Mouse (Mus musculus) cerebellum, postnatal 14 days (tissue): ENCODE data around the gene Iqcn.

Experiments
- DNase-seq, 2 experiments: peaks; one replicate each; pipeline ENCODE4 v3.0.0; 2021; ENCODE audit warnings: mixed read lengths in 2 of 2

Iqcn gene

DNA sequence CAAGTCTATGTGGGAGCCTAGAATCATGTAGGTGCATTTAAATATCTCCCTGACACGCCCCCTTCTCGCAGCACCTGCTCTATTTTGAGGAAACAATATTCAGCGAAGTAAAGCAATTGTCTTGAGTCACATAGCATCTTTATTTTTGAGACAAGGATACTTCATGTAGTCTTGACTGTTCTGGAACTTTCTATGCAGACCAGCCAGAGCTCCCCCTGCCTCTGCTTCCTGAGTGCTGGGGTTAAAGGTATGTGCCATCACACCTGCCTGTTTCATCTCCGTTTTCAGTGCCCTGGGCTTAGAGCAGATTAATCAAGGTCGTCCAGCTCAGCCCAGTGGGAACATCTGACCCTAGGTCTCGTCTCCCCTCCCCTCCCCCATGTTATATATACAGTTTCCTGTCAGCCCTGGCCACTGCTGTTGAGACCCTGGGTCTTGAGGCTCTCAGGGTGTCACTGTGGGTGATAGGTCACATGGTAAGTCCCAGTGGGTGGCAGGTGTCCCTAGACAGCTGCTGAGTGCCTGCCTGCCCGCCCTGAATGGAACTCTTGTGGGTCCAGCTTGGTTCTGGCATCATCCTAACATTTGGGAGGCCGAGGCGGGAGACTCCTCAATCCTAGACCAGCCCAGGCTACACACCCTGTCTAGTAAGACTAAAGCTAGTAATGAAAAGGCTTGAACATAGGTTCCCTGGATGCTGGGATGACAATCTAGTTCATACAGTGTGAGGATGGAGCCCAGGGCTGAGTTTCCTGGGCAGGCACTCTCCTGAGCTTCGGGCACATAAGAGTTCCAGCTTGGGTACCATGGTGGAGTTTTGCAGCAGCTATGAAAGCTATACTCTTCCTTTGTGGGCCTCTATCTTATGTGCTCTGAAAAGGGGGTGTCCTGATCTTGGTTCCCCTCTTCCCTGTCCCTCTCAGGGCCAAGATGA lies 1.9 kb upstream of the Iqcn start:
- peak in 1 of 2 experiments; percentile 34 for DNase-seq

DNA sequence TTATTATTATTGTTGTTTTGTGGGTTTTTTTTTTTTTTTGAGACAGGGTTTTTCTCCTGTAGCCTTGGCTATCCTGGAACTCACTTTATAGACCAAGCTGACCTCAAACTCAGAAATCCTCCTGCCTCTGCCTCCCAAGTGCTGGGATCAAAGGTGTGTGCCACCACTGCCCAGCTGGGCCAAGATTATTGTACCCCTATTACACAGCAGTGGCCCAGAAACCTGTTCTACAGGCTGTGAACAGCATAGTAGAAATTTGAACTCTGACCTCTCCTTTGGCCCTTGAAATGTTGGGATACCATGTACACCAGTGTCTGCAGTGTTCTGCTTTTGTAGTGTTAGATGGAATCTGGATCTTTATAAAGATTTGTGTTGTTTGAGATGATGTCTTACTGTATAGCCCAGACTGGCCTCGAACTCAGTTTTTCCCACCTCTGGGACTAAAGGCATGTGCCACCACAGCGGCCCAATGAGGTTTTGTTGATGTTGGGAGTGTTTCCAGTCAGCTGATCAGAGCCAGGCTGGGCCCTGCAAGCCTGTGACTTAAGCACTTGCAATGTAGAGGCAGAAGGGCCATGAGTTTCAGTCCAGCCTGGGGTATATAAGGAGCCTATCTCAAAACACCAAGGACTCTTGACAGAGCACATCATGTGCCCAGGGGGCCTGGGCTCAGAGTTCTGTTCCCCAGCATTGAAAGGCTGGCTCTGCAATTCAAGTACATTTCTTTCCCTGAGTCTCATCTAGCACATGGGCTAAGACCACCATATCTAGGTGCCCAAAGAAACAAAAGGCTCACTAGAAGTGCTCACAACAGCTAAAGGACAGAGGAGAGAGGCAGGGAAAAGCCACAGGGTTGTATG lies 1.0 kb upstream of the Iqcn start:
- peak in 1 of 2 experiments; percentile 42 for DNase-seq

DNA sequence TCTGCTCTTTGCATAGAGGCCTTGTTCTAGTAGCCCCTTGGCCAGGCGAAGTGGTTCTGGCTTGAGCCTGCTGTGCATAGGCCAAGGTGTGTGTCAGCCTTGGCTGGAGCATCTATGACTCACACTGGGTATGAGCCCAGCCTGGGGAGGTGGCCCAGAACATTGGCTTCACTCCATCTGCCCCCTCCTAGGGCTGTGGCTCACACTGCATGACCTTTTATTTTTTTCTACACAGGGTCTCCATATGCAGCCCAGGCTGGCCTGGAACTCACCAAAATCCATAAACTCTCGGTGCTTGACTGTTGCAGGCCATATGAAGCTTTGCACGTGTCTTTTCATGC lies 445 bp upstream of the Iqcn start:
- DNase-seq = peak; percentile 88 to 92

DNA sequence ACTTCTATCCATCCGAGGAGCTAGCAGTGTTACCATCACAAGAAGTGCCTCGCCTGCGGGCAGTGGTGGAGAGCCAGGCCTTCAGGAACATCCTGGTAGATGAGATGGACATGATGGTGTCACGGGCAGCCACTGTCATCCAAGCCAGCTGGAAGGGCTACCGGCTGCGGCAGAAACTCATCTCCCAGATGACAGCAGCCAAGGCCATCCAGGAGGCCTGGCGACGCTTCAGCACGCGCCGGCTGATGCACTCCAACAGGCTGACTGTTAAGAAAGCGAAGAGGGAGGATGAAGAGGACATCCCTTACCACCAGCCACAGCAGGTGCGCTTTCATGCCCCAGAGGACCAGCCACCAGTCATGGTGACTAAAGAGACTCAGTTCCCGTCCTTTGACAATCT lies 5.0 kb downstream of the Iqcn start:
- DNase-seq = no peak

DNA sequence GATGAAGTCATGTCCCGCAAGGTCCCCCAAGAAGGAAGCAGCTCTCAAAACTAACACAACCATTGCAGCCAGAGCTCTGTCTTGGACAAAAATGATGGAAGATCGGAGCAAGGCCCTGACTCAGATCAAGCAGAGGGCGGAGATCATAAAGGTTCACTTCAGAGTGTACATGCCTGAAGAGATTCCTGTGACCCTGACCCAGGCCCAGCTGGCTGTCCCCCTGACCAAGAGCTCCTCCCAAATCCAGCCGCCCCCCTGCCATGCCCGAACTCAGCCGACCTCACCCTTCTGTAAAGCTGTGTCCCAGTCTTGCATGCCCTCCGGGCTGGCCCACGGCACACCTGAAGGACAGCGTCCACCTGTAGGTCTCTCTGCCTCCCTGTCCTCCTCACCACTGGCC lies 6.5 kb downstream of the Iqcn start:
- DNase-seq = peak in 1 of 2 experiments; percentile 25

DNA sequence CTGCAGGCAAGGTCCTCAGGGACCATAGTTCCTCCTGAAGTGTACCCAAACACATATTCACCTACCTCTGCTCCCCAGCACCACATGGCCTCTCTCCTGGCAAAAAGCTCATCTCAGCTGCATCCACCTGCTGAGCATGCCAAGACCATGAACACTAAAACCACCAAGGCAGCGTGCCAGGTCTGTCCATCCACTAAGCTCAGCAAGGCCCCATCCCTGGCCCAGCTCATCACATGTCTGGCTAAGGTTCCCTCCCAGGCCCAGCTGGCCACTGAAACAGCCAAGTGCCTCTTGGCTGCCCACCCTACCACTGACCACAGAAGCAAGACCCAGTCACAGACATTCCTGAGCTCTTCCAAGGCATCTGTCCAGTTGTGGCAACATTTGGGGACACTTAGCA lies 7.0 kb downstream of the Iqcn start:
- peak; percentile 68 to 77 for DNase-seq

DNA sequence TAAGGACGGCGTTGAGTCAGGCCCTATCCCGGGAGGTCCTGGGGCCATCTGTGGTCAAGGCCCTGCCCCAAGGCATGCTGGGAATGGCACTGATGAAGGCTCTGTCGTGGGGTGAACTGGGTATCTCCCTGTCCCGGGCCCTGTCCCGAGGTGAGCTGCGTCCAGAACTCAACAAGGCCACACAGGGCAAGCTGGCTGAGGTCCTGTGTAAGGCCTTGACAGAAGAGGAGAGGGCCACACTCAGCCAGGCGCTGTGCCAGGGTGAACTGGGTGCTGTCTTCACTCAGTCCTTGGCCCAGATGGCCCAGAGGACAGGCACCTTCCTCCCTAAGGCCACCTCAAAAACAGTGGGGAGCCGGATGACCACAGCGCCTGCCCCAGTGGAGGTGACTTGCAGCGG lies 7.8 kb downstream of the Iqcn start:
- peak in 1 of 2 experiments; percentile 38 for DNase-seq

DNA sequence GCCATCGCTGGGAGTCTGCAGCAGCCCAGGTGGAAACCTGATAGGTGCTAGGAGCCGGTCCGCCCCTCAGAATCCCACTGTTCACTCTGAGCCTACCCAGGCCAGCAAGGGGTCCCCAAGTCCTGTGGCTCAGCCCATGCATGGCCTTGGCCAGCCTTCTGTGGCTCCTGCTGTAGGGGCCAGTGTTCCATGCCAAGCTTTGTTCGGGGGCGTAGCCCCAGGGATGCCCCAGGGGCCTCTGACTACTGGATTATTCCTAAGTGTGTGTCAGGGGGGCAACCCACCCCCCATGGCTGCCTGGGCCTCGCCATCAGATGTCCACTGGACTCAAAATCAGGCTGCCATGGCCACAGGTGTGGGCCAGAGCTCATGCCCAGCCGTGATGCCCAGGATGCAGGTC lies 10.7 kb downstream of the Iqcn start:
- peak in 1 of 2 experiments; percentile 6 for DNase-seq

DNA sequence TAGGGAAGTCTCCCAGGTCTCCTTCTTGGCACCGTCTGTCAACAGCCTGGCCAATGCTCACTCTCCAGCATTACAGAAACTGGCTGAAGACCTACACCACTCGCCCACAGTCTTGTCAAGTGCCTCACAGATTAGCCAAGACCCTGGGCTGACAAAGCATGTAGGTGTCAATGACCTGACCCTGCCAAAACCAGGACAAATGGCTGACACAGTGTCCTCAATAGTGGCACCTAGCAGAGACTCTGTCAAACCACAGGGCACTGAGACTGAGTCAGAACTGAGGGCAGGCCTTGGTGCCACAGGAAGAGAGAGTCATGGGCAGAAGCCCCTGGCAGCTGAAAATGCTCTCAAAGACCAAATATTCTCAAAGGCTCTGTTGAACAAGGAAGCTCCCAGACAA lies 11.8 kb downstream of the Iqcn start:
- peak in 1 of 2 experiments; percentile 10 for DNase-seq

DNA sequence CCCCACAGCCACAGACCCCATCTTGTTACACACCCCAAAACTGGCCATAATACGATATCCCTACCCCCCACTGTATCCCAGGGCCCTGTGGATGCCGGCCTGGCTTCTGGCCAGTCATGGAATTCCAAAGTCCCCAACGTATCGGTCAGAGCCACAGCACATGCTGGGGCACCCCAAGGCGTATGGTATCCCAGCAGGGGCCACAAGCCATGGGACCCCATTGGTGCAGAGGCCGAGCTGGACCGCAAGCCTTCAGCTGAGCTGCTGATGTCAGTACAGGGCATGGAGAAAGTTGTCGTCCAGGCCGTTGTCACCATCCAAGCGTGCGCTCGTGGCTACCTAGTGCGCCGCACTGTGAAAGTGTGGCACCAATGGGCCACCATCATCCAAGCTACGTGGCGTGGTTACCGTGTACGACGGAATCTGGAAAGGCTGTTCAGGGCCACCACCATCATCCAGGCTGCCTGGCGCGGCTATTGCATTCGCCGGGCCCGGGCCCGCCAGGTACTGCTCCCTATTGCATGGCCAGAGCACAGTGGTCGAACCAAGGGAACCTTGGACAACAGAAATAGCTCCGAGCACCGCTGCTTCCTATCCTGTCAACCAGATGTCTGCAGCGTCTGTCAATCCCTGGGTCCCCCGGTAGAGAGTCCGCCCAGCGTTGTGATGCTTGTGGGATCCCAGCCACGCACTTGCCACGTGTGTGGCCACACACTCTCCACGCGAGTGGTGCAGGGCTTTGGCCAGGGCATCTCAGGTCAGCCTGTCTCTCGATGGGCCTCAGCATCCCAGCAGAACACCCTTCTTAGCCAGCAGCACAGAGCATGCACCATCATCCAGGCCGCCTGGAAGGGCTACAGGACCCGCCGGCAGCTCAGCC lies 13.5 kb downstream of the Iqcn start:
- DNase-seq = peak in 1 of 2 experiments; percentile 23

DNA sequence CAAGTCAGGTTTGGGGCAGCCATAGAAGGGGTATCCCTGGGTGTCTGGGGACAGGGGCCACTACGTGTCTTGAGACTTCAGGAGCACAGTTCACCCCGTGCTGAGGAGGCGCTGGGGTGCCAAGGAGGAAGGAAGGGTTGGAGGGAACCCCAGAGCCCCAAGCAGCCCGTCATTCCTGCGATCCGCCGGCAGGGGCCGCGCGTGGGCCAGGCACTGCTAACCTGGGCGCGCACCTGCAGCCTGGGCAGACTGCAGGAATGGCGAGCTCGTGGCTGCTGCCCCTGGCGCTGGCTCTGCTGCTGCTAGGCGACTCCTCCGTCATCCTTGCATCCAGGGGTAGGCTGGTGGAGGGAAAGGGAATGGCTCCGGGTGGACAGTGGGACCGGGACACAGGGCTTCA lies 15.0 kb downstream of the Iqcn start, which contains the start of gene Gm3336:
TSS of gene Gm3336 (plus strand) at position 247 of the 400 bp plus-strand sequence.
- DNase-seq = peak; percentile 81 to 86

DNA sequence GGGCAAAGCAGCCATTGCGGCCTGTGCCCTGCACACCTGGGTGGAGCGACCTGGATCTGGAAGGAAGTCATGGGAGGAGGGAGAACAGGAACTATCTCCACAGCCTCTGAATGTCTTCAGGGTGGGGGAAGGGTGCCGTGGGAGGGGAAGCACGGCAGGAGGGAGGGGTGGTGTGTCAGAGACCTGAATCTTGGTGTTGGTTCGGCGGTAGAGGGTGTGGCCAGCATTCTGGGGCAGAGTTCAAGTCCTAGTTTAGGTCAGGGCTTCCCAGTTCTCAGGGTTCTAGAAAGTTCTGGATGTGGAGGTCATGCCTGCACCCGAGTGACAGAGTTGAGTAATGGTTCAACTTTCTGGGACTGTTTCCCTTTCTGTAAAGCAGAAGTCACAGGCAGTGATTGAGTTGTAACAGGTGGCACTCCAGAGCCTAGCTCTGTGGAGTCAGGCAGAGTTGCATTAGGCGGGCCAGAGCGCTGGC lies 16.6 kb downstream of the Iqcn start:
- DNase-seq = no peak

DNA sequence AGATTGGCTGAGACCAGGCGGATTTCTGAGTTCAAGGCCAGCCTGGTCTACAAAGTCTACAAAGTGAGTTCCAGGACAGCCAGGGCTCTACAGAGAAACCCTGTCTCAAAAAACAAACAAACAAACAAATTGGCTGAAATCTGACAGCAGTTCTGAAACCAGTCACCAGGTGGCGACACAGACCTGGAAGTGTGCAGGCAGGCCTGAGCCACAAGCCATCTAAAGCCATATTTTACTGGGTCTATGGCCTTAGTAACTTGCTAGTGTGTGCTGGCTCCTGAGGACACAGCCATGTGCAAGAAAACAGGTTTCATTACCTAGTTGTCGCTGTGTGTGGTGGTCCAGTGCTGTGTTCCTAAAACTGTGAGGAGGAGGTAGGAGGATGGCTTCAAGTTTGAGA lies 17.5 kb downstream of the Iqcn start:
- peak; percentile 91 to 93 for DNase-seq

DNA sequence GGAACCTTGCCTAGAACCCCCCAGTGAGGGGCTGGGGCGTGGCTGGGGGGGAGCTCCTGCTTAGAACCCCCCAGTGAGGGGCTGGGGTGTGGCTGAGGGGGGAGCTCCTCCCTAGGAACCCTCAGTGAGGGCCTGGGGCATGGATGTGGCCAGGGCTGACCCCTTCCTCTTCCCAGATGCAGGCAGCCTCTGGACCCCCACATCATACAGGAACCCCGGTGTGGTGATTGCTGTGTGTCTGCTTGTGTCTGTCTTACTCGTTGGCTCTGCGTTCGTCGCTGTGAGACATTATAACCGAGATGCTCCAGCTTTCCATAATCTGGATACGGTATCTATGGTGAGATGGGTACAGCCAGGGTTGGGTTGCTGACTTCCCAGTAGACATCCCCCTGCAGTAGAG lies 18.3 kb downstream of the Iqcn start:
- peak in 1 of 2 experiments; percentile 14 for DNase-seq

DNA sequence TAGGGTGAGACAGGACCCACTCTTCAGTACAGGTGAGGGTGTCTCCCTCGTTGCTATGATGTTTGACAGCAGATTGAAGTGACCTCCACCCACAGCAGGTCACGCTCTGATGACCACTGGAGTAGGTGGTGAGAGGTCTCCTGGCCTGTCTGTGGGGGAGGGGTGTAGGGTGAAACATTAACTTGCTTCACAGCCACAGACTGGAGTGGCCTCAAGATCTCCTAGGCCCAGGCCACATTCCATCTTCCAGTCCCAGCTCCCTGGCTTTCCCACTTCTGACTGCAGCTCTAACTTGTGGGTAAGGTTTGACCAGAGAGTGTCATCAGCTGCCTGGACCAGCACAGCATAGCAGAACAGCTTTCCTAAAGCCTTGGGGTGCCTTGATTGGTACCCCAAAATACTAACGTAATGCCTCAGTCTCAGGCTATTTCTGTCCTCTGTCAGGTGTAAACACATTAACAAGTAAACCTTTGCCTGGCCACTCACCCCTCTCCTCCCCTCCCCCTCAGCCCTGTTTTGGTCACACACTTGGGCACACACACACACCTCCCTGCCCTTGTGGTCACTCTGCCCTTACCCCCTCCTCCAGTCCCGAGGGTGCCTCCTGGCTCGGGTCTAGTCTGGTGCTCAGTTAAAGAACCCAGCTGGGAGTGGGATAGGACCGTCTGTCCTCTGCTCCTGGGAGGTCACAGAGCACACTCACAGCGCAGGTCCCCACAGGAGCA lies 20.4 kb downstream of the Iqcn start, which contains the start of gene Pde4c:
TSS of gene Pde4c (plus strand) at position 235 of the 725 bp plus-strand sequence.
- no peak for DNase-seq

DNA sequence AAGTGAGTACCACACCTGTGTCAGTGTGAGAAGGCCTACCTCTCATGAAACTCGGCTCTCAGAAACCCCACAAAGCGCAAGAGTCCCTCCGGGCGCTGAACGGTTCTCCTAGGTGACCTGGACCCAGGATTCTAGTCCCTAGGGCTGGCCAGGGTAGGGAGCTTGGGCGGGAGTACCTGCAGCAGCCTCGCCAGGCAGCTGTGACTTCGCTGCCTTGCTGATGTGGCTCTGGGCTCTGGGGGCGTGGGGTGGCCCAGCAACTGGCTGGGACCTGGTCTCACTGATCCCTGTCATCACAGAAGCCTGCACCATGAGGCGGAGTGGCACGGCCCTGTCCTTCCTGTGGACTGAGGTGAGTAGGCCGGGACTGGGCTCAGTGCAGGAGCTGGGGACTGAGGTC lies 21.0 kb downstream of the Iqcn start:
- DNase-seq = no peak

DNA sequence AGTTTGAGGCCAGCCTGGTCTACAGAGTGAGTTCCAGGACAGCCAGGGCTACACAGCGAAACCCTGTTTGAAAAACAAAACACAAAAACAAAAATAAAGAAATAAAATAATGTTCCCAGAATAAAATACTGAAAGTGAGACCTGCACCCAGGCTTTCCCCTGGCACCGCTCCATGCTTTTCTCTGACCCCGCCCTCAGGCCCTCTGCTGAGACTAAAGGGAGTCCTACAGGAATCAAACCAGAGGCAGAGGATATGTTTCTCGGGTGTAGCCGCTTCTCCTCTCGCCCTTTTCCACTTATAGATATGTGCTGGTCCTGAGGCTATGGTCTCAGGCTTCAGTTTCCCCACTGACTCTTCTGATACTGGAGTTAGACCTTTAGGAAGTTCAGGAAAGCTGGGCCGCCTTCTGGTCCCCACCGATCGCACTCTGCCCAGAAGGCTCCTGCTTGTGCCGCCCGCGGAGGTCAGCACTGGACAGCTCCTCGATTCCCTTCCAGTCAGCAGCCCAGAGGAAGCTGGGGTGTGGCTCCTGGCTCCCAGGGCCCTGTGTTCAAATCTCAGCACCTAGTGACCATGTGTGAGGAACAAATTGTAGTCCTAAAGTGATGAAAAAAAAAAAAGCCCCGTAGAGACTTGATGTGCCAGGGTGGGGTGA lies 22.7 kb downstream of the Iqcn start:
- DNase-seq = peak in 1 of 2 experiments; percentile 16

DNA sequence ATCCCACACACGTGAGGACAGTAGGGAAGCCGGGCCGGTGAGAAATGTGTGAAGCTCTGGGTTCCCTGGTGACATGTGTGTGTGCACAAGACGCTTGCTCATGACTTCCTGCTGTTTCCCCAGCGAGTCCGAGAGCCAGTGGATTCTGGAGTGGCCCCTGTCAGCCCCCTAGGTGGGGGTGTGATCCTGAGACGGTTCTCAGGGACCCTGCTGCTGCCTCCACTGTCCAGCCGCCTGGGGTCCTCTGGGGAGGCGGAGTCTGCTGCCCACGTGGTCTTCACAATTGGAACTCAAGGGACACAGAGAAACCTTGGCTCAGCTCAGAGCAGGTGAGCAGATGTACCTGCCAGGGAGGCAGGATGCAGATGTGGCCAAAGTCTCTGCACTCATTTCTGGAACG lies 23.5 kb downstream of the Iqcn start:
- no peak for DNase-seq

DNA sequence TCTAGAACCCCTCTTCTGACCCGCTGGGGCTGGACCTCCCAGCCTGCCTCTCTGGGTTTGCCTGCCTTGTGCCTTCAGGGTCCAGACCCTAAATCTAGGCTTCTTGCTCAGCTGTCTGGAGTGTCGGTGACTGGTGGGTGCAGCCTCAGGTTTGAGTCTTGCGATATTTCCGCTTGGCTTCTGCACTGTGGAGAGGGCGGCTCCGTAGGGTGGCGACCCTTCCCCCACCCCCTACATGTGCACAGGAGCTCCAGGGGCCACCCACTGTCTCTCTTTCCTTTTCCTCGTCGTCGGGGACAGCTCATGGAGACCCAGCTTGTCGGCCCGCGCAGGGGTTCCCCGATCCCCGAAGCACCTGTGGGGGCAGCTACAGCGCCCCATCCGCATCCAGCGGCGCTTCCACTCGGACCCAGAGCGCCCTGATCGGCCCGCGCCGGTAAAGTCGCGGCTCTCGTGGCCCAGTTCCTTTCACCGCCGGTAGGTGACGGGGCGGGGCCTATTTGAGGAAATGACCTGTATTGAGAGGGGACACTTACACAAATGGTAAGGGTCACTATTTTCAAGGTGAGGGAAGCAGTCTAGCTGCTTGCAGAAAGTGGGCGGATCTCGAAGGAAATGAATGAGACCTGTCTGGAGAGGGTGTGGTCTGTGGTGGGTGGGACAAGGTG lies 26.7 kb downstream of the Iqcn start:
- DNase-seq = peak in 1 of 2 experiments; percentile 33

DNA sequence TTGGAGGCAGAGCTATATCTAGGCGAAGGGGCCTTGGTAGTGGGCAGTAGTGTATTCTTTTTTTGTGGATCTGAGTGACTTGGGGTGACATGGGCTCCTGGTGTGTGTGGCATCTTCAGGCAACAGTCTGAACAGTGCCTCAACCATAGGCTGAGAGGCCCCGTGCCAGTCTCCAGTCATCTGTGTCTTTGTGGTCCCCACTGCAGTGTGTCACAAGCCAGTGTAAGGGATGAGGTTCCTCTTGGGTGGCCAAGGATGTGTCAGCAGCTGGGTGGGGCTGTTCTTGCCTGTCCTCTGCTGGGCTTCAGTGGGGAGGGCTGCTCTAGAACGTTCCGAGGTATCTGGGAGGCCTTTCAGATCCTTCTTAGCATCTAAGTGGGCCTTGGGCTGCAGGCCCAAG lies 27.7 kb downstream of the Iqcn start:
- DNase-seq = no peak
